Mouse (Mus musculus): ENCODE data around the gene Nckap5l. TPM values are rescaled to one million over a fixed set of nuclear protein-coding genes. Genes with fewer than 3 reads are reported as not detected.
A peak's percentile ranks its signal among the peaks of the same experiment; 100 is the strongest.

Gene Nckap5l
- polyA plus RNA-seq, 1 experiment, result 3.1 TPM

GRCm38 (mm10) chr15:99396462-99396861, 61.1 kb downstream of the Nckap5l start:
- Histone ChIP-seq H3K4me3 (ENCODE audit: insufficient read depth, low read depth, low read length) (peak overlapping the region; percentile 15; the same call in 1 of the 2 replicates), H3K27me3 (replicated peaks; ENCODE audit: control insufficient read depth, insufficient read depth, low read length) (no peaks in the 10 kb centered on the region), H3K36me3 (ENCODE audit: control insufficient read depth, insufficient read depth, low read length) (no peaks in the 10 kb centered on the region; the same call in 1 of the 2 replicates), H3K27ac (ENCODE audit: insufficient read depth, low read depth, low read length) (peak overlapping the region; percentile 70; the same call in 1 of the 2 replicates), H3K4me1 (ENCODE audit: control insufficient read depth, insufficient read depth, low read length) (peaks cover 51% of the 10 kb centered on the region)
- 23% methylated on average over 1 of the region's 1 CpGs for WGBS
- TF ChIP-seq POLR2A (IDR thresholded peaks at IDR 0.05; ENCODE audit: low read depth, low read length) (no peak), CTCF (conservative IDR thresholded peaks at IDR 0.05; ENCODE audit: insufficient read depth, insufficient read length, low read depth, low read length) (no peak)
- no peak for DNase-seq

- no peak for TF ChIP-seq POLR2A (IDR thresholded peaks at IDR 0.05; ENCODE audit: low read depth, low read length)
- WGBS, result under 1% methylated on average over 24 of the region's 24 CpGs
Measured at GRCm38 (mm10) chr15:99393386-99394252, 63.9 kb downstream of the Nckap5l start.

GRCm38 (mm10) chr15:99392486-99393385, 64.8 kb downstream of the Nckap5l start, which contains the start of gene Tmbim6:
Tmbim6 (plus strand) TSS chr15:99392882.
- no peaks in the 10 kb centered on the region for H3K36me3 ChIP-seq (ENCODE audit: control insufficient read depth, insufficient read depth, low read length)
- peak within 1 kb of the TSS; percentile 97 for H3K27ac ChIP-seq (ENCODE audit: insufficient read depth, low read depth, low read length)
- H3K4me3 ChIP-seq (ENCODE audit: insufficient read depth, low read depth, low read length), result peak within 1 kb of the TSS; percentile 85
- peaks cover 29% of the 10 kb centered on the region; the same call in 1 of the 2 replicates for H3K4me1 ChIP-seq (ENCODE audit: control insufficient read depth, insufficient read depth, low read length)
- no peaks in the 10 kb centered on the region for H3K27me3 ChIP-seq (replicated peaks; ENCODE audit: control insufficient read depth, insufficient read depth, low read length)
- DNase-seq, result peak; percentile 100
- under 1% methylated on average over 51 of the region's 51 CpGs for WGBS
- TF ChIP-seq POLR2A (IDR thresholded peaks at IDR 0.05; ENCODE audit: low read depth, low read length) (peak; percentile 97), CTCF (conservative IDR thresholded peaks at IDR 0.05; ENCODE audit: insufficient read depth, insufficient read length, low read depth, low read length) (no peak)

More at GRCm38 (mm10) chr15:99393386-99394252, 63.9 kb downstream of the Nckap5l start:
- Histone ChIP-seq H3K27me3 (replicated peaks; ENCODE audit: control insufficient read depth, insufficient read depth, low read length) (no peaks in the 10 kb centered on the region), H3K36me3 (ENCODE audit: control insufficient read depth, insufficient read depth, low read length) (no peaks in the 10 kb centered on the region), H3K4me1 (ENCODE audit: control insufficient read depth, insufficient read depth, low read length) (peaks cover 31% of the 10 kb centered on the region), H3K4me3 (ENCODE audit: insufficient read depth, low read depth, low read length) (peak overlapping the region; percentile 85), H3K27ac (ENCODE audit: insufficient read depth, low read depth, low read length) (peak overlapping the region; percentile 98)
- peak; percentile 97 for DNase-seq

- Histone ChIP-seq H3K27ac (ENCODE audit: insufficient read depth, low read depth, low read length) (peak overlapping the region; percentile 86), H3K27me3 (replicated peaks; ENCODE audit: control insufficient read depth, insufficient read depth, low read length) (no peaks in the 10 kb centered on the region), H3K36me3 (ENCODE audit: control insufficient read depth, insufficient read depth, low read length) (no peaks in the 10 kb centered on the region), H3K4me1 (ENCODE audit: control insufficient read depth, insufficient read depth, low read length) (peaks cover 33% of the 10 kb centered on the region; the same call in 1 of the 2 replicates), H3K4me3 (ENCODE audit: insufficient read depth, low read depth, low read length) (peak overlapping the region; percentile 43)
- peak; percentile 91 for DNase-seq
- no peak for TF ChIP-seq POLR2A (IDR thresholded peaks at IDR 0.05; ENCODE audit: low read depth, low read length)
- no peak for TF ChIP-seq CTCF (conservative IDR thresholded peaks at IDR 0.05; ENCODE audit: insufficient read depth, insufficient read length, low read depth, low read length)
- 42% methylated on average over 6 of the region's 6 CpGs for WGBS
Measured at GRCm38 (mm10) chr15:99391975-99392374, 65.6 kb downstream of the Nckap5l start.

GRCm38 (mm10) chr15:99390472-99391401, 66.8 kb downstream of the Nckap5l start:
- Histone ChIP-seq H3K36me3 (ENCODE audit: control insufficient read depth, insufficient read depth, low read length) (no peaks in the 10 kb centered on the region), H3K4me3 (ENCODE audit: insufficient read depth, low read depth, low read length) (no peak overlapping the region)
- 53% methylated on average over 7 of the region's 7 CpGs for WGBS

GRCm38 (mm10) chr15:99387976-99388375, 69.6 kb downstream of the Nckap5l start:
- Histone ChIP-seq H3K4me3 (ENCODE audit: insufficient read depth, low read depth, low read length) (no peak overlapping the region), H3K27ac (ENCODE audit: insufficient read depth, low read depth, low read length) (peak overlapping the region; percentile 27), H3K4me1 (ENCODE audit: control insufficient read depth, insufficient read depth, low read length) (peaks cover 30% of the 10 kb centered on the region; the same call in 1 of the 2 replicates), H3K36me3 (ENCODE audit: control insufficient read depth, insufficient read depth, low read length) (no peaks in the 10 kb centered on the region), H3K27me3 (replicated peaks; ENCODE audit: control insufficient read depth, insufficient read depth, low read length) (no peaks in the 10 kb centered on the region)
- WGBS, result 71% methylated on average over 4 of the region's 4 CpGs
- peak; percentile 79 for DNase-seq
- TF ChIP-seq POLR2A (IDR thresholded peaks at IDR 0.05; ENCODE audit: low read depth, low read length) (no peak), CTCF (conservative IDR thresholded peaks at IDR 0.05; ENCODE audit: insufficient read depth, insufficient read length, low read depth, low read length) (no peak)

More at GRCm38 (mm10) chr15:99390472-99391401, 66.8 kb downstream of the Nckap5l start:
- peaks cover 26% of the 10 kb centered on the region; the same call in 1 of the 2 replicates for H3K4me1 ChIP-seq (ENCODE audit: control insufficient read depth, insufficient read depth, low read length)
- H3K27me3 ChIP-seq (replicated peaks; ENCODE audit: control insufficient read depth, insufficient read depth, low read length), result no peaks in the 10 kb centered on the region
- no peak overlapping the region for H3K27ac ChIP-seq (ENCODE audit: insufficient read depth, low read depth, low read length)
- DNase-seq, result no peak
- no peak for TF ChIP-seq CTCF (conservative IDR thresholded peaks at IDR 0.05; ENCODE audit: insufficient read depth, insufficient read length, low read depth, low read length)
- no peak for TF ChIP-seq POLR2A (IDR thresholded peaks at IDR 0.05; ENCODE audit: low read depth, low read length)
